Mouse (Mus musculus) liver, adult 2 months (tissue): ENCODE measurements around the gene Sh2b3.

ENCODE experiments used
- CTCF ChIP-seq: fragments of 200-500 bp; IDR thresholded peaks from 2 replicates; pipeline ENCODE4 v1.5.1; 2011; ENCODE audit warnings: low read depth, low read length, control low read depth
- POLR2A ChIP-seq: fragments of 200-500 bp; IDR thresholded peaks from 2 replicates; pipeline ENCODE4 v1.6.1; 2011; ENCODE audit warnings: low read length, control low read depth; ENCODE audit not compliant: insufficient read depth; ENCODE audit errors: extremely low read depth

- no peak for TF ChIP-seq POLR2A
- peak; percentile 22; the same call in 1 of the 2 replicates for TF ChIP-seq CTCF
Observed at GRCm38 (mm10) chr5:121848035-121848519, 10.6 kb upstream of the Sh2b3 start.
